Mouse (Mus musculus) neural tube, embryonic 10.5 days (tissue): ENCODE results near the gene Rpl28.
A peak's percentile ranks its signal among the peaks of the same experiment; 100 is the strongest.
"Not testable (repeated sequence)": the region's sequence is repeated elsewhere in the genome, so short reads cannot be mapped to it uniquely, and the experiment has no call there.

Experiments used
- DNase-seq: peaks from one replicate; pipeline ENCODE4 v3.0.0-alpha.2; 2017; ENCODE audit warnings: low spot score; ENCODE audit errors: extremely low spot score

The Rpl28 gene

DNA sequence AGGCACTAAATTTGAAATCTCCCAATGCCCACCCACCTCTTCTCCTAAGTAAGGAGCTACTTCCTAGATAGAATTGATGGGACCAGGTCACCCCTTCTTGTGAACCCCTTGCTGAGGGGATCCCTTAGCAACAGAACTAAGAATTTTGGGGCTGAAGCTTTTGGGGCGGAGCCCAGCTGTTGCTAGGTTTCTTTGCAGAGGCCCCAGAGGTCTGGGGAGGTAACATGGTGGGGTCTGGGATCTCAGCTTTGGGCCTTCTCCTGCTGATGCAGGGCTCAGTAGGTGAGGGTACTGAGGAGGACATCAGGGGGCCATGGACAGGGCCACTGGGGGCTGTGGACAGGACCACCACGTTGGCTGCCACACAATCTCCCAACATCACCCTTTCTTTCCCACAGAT lies 9.9 kb upstream of the Rpl28 start, which contains the start of the genes Il11 and Tmem190:
TSS of gene Il11 (minus strand) at position 101 of the 400 bp plus-strand sequence.
TSS of gene Tmem190 (plus strand) at position 179 of the 400 bp plus-strand sequence.
- no peak for DNase-seq

DNA sequence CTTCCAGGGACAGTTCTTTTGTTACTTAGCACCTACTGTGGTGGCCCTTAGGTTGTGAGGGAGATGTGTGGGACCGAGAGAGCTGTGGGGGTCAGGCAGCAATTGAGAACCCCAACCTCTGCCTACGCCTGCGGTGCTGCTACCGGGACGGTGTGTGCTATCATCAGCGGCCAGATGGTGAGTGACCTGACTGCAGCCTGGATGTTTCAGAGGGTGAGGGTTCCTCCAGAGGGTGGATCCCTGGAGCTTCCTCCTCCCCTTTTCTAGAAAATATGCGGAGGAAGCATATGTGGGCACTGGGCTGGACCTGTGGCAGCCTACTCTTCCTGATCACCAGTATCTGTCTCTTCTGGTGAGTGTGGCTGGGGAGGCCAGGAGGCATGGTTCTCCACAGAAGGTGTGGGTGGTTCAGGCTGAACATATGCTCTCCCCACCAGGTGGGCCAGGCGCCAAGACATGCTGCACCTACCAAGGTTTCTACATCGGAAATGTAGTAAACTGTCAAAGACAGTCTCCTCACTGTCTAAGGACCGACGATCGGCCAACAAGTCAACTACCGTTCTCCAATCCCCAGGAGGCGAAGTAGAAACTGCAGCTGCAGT lies 8.9 kb upstream of the Rpl28 start:
- DNase-seq, result no peak

DNA sequence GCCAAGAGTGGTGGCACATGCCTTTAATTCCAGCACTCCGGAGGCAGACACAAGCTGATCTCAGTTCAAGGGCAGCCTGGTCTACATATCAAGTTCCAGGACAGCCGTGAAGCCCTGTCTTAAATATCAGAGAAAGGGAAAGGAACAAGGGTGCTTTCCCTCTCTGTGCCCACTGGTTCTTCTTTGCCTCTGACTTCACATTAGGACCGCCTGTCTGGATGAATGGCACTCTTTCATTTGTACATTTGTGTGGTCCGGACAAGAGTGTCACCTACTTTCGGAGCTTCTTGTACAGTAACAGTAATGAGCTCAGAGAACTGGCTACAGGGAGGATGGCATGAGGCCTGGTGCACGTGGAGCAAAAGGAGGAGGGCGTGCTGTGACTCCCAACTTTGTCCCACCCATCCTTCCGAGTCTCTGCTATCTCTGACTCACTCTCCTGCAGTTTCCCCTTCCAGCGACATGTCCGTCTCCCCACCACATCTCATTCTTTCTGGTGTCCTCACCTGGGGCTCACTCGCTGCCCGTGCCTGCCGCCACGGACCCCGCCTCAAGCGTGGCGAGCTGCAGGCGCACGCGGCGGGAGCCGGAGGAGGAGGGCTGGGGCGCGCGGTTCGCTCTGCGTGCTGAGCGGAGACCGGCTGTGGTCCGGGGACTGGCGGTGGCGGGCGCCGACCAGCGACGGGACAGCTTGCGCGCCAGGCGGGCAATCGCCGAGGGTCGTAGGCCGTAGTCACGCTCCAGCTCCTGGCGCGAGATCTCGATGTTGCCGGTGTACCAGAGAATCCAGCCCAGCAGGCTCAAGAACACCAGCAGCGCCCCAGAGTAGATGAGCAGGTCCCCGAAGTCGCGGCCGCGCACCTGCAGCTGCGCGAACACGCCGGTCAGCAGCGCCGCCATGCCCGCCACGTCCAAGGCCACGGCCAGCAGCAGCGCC lies 3.9 kb upstream of the Rpl28 start:
- peak; percentile 81 for DNase-seq

DNA sequence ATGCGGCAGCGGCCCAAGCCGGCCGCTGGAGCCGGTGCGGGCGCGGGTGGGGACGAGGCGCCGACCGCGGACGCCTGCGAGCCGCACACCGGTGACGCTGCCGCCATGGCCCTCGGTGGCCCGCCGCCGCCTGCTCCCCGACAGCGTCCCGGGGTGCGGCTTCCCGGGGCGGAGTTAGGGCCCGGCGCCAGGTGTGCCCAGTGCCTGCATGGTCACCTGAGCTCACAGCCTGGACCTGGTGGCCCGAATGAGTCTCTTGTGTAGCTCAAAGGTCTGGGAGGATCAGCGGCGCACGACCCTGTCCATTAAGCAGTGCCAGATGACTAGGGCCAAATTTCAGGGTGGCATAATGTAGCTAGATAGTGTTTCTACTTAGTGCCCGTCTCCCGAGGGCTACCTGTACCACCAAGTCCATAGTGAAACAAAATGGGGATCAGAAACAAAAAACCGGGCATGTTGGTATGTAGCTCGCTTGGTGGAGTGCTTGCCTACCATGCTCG lies 3.2 kb upstream of the Rpl28 start, which contains the start of gene Tmem238:
TSS of gene Tmem238 (minus strand) at position 221 of the 500 bp plus-strand sequence.
- DNase-seq, result no peak

DNA sequence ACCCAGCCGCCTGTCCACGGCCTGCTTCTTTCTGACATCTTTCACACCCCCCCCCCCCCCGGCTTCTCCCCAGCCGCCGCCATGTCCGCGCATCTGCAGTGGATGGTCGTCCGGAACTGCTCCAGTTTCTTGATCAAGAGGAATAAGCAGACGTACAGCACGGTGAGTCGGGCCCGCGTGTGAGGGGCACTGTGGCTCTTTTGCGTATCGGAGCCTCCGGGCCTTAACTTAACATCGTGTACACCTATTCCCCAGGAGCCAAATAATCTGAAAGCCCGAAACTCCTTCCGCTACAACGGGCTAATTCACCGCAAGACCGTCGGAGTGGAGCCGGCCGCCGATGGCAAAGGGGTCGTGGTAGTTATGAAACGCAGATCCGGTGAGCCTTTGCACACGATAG lies 574 bp downstream of the Rpl28 start:
- not testable (repeated sequence) for DNase-seq

DNA sequence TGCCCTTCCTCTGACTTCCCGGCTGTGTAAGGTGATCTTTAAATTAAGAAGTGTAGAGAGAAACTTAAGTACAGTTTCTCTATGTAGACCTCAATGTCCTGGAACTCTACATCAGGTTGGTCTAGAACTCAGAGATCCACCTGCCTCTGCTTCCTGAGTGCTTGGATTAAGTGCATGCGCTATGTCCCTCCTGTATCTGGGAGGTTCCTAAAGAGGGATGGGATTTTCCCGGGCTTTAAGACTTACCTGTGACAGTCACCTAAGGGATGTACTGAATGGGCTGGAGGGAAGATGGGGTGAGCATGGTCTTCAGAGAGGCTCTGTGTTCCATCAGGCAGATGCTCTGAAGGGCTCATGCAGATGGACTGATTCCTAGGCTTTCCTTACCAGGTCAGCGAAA lies 1.0 kb downstream of the Rpl28 start:
- DNase-seq, result no peak

DNA sequence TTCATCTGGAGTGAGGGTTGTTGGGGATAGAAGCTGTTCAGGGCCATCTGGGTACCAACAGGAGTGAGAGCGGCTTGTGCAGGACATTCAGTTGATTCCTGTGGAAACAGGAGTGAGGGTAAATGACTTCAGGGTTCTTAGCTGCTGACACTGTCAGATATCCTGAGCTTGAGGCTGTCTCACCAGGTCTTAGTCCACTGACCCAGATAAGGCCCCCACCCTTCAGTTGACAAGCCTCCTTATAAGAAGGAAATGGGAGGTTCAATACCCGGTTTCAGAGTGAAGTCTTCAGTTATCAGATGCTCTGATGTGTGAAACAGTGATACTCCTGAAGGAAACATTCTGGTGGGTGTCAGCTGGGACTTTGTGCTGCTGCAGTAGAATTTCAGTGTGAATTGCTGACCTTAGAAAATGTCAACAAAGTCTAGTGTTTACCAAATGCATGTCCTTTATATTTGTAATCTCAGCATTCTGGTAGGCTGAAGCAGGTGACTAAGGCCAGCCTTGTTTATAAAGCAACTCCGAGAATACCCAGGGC lies 2.0 kb downstream of the Rpl28 start:
- no peak for DNase-seq

DNA sequence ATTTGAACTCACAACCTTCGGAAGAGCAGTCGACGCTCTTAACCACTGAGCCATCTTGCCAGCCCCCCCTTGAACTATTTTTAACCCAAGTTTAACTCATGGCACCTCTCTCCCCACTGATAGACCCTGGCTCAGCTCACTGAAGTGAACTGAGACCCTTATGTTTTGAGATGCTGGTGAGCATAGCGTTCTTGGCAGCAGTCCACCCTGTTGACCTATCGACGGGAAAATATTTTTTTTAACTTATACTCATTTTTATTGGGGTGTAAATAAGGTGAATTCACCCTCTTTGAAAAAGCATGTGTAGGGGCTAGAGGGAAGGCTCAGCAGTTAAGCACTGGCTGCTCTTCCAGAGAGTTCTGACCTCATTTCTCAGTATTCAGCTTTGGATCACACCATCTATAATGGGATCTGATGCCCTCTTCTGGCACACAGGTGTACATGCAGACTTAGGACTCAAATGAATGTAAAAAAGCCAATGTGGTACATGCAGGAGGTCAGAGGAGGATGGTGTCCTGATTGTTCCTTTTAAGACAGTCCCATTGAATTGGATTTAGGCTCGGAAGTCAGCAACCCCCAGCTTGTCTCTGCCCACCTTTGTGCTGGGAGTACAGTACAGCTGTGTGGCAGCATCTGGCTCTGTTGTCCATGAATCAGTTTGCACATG lies 3.2 kb downstream of the Rpl28 start:
- DNase-seq, result no peak

DNA sequence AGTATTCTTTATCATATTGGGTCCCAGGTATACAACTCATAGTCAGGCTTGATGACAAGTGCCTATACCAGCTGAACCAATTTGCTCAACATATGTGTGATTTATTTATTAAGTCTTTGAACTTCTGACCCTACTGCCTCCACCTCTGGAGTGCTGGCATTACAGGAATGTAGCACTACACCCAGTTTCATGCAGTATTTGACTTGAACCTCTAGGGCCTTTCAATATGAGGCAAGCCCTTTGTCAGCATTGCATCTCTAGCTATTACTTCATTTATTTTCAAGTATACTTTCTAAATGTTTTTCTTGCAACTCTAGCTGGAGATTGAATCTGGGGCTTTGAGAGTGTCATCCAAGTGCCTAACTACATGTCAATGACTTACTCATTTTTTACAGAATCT lies 9.6 kb downstream of the Rpl28 start:
- DNase-seq, result no peak

DNA sequence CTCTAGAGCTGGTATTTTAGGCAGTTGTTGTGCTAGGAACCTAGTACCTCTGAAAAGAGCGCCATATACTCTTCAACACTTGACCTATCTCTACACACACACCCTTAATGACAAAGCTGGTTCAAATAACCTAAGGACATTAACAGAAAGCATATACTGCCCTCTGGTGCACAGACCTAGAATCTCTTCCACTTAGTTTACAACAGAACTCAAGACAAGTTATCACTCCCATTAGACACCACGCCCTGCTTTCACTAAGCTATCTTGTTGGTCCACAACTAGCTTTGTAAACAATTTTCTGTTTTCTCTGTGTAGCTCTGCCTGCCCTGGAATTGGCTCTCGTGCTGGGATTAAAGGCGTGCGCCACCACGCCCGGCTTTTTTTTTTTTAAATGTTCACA lies 14.0 kb downstream of the Rpl28 start:
- DNase-seq, result no peak

DNA sequence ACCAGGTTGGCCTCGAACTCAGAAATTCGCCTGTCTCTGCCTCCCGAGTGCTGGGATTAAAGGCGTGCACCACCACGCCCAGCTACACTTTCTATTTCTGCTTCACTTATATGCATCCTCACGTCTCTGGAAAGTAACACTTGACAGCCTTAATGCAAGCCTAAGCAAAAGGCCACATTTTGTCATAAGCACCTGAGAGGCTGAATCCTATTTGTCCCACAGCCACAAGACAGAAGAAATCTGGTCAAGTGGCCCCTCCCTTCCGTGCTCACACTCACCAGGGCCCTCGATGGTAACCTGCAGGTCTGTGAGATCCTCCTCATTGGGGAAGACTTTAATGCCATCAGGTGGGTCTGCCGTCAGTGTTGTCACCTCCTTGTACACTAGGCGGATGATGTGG lies 18.5 kb downstream of the Rpl28 start:
- not testable (repeated sequence) for DNase-seq

DNA sequence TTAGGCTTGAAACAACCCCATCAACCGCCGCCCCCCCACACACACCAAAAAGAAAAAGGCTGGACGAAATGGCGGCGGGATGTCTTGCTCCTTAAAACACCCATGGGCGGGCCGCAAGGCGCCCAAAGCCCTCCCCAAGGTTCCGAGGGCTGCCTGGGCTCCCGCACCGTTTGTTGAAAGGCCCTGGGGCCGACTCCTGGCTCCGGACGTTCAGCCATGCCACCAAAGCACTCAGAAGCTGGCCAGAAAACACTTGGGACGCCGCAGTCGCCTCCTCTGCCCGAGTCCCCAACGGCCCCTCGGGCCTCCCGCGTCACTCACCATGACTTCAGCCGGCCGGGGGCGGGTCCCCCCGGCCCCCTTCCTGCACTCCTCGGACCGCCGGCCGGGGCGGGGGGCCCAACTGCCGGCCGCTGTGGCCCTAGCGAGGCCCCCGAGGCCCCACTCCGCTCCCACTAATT lies 19.2 kb downstream of the Rpl28 start:
- peak; percentile 56 for DNase-seq

DNA sequence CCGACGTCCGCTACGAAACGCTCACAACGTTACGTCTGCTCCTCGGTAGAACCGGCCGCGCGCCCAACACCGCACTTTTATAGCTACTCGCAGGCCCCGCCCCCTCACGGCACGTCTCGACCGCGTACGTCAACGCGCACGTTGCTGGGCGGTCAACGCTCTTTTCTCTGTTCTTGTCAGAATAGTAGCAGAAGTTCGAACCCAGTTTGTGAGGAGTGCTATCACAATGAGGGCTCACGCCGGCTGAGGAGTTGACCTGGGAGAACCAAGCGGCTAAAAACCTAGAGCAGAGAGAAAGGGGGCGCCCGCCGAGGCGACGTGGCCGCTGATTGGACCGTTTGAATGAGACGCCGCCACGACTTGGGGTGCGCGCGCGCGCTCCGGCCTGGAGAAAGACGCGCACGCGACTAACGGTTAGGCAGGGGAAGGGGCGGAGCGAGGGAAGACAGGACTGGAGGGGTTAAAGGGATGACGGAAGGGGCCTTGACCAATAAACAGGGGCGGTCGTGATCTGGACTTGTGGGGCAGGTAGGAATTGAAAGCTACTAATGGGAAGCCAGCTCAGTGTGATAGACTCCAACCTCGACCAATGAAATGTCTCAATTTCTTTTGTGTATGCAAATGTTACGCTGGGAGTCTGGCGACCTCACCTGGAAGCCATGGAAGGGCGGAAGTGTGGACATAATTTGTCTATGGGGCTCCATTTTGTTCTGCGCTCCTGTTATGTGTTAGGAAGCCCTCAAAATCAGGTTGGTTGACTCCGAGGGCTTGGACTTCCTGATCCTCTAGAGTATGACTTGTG lies 19.8 kb downstream of the Rpl28 start, which contains the start of gene Ube2s:
TSS of gene Ube2s (minus strand) at position 288 of the 802 bp plus-strand sequence.
- peak; percentile 98 for DNase-seq

DNA sequence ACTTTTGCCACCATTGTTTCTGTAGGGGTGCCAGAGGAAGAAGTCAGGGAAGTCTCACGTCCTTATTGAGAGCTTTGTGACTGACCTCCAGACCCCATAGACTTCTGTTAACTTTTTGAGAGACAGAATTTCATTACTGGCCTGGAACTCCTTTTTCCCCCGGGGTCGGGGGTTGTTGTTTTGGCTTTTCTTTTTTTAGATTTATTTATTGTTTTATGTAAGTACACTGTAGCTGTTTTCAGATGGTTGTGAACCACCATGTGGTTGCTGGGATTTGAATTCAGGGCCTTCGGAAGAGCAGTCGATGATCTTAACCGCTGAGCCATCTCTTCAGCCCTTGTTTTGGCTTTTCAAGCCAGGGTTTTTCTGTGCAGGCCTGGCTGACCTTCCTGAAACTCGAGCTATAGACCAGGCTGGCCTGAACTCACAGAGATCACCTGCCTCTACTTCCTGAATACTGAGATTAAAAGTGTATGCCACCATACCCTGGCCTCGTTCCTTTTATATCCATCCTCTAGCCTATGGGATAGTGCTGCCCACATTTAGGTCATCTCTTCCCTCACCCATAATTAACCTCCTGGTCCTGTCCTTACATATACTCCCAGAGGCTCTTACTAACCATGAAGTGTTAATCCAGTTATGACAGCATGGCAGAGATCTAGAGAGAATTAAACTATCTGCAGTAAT lies 20.6 kb downstream of the Rpl28 start:
- no peak for DNase-seq

DNA sequence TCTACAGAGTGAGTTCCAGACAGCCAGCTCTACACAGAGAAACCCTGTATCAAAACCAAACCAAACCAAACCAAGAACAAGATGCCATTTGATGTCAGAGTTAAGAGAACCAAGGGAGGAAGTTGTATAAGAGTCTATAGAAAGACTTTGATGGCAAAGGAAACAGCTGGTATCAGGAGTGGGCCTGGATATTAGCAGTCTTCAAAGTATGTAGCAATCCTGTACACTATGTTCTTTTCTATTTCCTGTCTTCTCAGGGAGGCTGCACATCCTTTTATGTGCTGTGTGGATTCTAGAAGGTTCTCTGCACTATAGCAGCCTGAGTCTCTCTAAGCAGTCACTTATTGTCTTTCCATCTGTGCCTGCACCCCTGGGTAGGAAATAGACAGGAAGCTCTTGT lies 23.9 kb downstream of the Rpl28 start:
- no peak for DNase-seq

DNA sequence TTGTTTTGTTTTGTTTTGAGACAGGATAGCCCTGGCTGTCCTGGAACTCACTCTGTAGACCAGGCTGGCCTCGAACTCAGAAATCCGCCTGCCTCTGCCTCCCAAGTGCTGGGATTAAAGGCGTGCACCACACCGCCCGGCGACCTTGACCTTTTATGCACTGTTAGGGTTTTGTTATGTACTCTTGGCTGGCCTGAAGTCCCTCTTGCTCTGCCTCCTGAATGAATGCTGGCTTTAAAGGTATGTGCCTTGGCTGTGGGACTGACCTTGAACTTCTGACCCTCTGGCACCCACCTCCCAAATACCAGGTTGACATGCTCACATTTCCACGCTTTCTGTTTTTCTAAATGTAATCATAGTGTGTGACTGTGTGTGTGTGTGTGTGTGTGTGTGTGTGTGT lies 28.3 kb downstream of the Rpl28 start:
- not testable (repeated sequence) for DNase-seq

DNA sequence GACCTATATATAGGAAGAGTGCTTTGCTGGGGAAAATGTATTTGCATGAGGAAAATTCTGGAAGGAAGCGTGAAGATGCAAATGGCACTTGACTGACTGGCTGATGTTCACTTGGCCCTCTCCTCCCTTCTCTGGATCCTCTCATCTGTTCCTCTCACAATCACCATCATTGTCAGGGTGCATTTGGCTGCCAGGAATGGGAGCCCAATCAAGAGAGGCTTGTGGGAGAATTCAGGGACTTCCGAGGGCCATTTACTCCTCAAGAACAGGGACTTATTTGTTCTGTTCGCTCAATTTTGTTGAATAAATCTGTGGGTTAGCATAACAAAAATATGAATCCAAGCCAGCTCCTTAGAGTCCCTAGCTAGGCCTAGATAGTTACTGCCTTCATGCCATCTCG lies 29.0 kb downstream of the Rpl28 start:
- no peak for DNase-seq

DNA sequence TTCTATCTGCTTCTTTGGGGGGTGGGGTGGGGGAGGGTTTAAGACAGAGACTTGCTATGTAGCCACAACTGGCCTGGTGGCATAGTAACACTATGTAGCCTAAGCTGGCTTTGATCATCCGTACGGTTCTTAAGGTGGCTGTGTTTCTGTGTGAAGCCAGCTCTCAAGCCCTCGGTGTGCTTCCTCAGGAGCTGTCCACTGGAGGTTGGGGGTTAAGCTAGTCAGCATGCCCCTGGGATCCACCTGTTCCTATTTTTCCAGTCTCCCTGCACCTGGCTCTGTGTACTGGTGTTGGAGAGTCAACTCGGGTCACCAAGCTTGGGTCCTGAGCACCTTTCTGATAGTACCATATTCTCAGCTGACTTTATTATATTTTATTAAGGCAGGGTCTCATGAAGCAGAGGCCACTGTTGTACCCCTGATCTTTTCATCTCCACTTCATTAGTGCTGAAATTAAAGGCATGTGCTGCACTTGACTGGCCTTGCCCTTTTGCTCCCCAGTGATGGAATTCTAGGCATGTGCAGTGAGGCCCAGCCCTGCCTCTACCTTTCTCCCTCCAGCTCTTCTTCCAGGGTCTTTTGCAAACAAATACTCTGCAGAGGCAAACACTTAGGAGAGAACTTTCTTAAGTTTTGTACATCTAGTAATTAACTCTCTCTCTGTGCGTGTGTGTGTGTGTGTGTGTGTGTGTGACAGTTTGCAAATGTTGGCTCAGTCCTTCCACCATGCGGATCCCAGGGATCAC lies 29.7 kb downstream of the Rpl28 start:
- no peak for DNase-seq

DNA sequence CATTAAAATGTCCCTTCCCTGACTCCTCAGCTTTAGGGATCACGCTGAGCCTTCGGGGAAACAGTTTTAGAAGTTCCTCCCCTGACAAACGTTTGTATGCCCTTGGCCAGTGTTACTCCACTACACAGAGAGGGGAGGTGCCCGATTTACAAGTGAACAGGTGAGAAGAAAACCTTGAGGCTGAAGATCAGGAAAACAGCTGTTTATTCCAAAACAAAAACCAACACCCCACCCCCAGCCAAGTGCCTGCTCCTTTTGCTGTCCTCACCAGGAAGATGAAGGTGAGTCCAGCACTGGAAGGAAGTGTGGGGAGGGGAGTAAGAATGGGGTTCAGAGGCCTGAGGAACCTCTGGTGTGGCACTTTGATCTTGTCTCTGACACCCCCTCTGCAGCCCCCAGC lies 32.7 kb downstream of the Rpl28 start:
- DNase-seq, result no peak
